ENCODE assay signal across 9 mouse cellular contexts in genomic region chr9:107295616-107296015, GRCm38 (mm10). TPM values are rescaled to one million over a fixed set of nuclear protein-coding genes. Genes with fewer than 3 reads are reported as not detected.
DNase-seq lines count a peak whose midpoint lies in the region; ATAC-seq and TF ChIP-seq lines count a peak whose summit lies in the region.
"Had no signal": no experiment of that assay in that cellular context is flagged by ENCODE, and none has a peak within 500 bp of the region (broad histone marks: within the 10 kb centered on the region; RNA-seq: fewer than 3 reads in every experiment).

No protein-coding gene starts in this region.

- 0 out of 2 replicates have a peak overlapping the region, but pooled peaks have one; percentile 15 for H3K27ac ChIP-seq in left cerebral cortex, adult 2 months
- no peak overlapping the region for H3K27ac ChIP-seq in limb, embryonic 13.5 days
- no peak overlapping the region for H3K27ac ChIP-seq in midbrain, embryonic 15.5 days

- H3K4me1 ChIP-seq in limb, embryonic 13.5 days: peaks cover 23% of the 10 kb centered on the region
- peaks cover 22% of the 10 kb centered on the region for H3K4me1 ChIP-seq in midbrain, embryonic 15.5 days

- no peak overlapping the region for H3K9ac ChIP-seq in limb, embryonic 13.5 days
- H3K9ac ChIP-seq in midbrain, embryonic 15.5 days: no peak overlapping the region

- WGBS in limb, embryonic 13.5 days: 77% methylated on average over 4 of the region's 4 CpGs
- WGBS in midbrain, embryonic 15.5 days: 84% methylated on average over 4 of the region's 4 CpGs

- intact Hi-C loops in left cerebral cortex, adult 2 months (cut with DNase I): loop anchor here (10.0 kb wide), 1 partner anchor 611 kb away; the partner anchor contains the start of gene Tex264

- H3K4me3 ChIP-seq in left cerebral cortex, adult 2 months: no peak overlapping the region
- peak overlapping the region; percentile 65; the same call in 1 of the 2 replicates for H3K4me3 ChIP-seq in limb, embryonic 13.5 days
- H3K4me3 ChIP-seq in midbrain, embryonic 15.5 days: no peak overlapping the region

- H3K27me3 ChIP-seq in limb, embryonic 13.5 days: peaks cover 14% of the 10 kb centered on the region
- H3K27me3 ChIP-seq in midbrain, embryonic 15.5 days (replicated peaks): no peaks in the 10 kb centered on the region; the same call in none of the 2 replicates

- DNase-seq in left cerebral cortex, adult 2 months (ENCODE audit: extremely low spot score in 1 of 2, low spot score in 2 of 2): peak in 1 of 2 experiments; percentile 32
- no peak for DNase-seq in left cerebral cortex, adult 11 months (ENCODE audit: low spot score)
- peak; percentile 87 for DNase-seq in c-Kit-positive CD71-positive TER-119-positive erythroid progenitor cells, embryonic 14.5 days (ENCODE audit: low spot score)
- no peak for DNase-seq in layer of hippocampus, postnatal 10 days (ENCODE audit: low spot score in 2 of 2)
- DNase-seq in testis, postnatal 10 days (ENCODE audit: low spot score): no peak
- no peak for DNase-seq in cerebellum, adult 8-10 months

- H3K9me3 ChIP-seq in limb, embryonic 13.5 days: no peaks in the 10 kb centered on the region
- H3K9me3 ChIP-seq in midbrain, embryonic 15.5 days: no peaks in the 10 kb centered on the region

- H3K36me3 ChIP-seq in limb, embryonic 13.5 days: peaks cover 9% of the 10 kb centered on the region
- H3K36me3 ChIP-seq in midbrain, embryonic 15.5 days (replicated peaks): no peaks in the 10 kb centered on the region

- no peak for TF ChIP-seq CTCF in left cerebral cortex, adult 2 months (IDR thresholded peaks at IDR 0.05)

- H3K4me2 ChIP-seq in limb, embryonic 13.5 days (replicated peaks): peak overlapping the region; percentile 77
- H3K4me2 ChIP-seq in midbrain, embryonic 15.5 days: peak overlapping the region; percentile 97

- ATAC-seq in limb, embryonic 13.5 days (ENCODE audit: low FRiP score, low read depth): no peak
- no peak for ATAC-seq in midbrain, embryonic 15.5 days (replicated peaks)

RNA-seq across cellular contexts. Expression of gene Cish, which starts 0.2 kb away (rescaled TPM):
- 10 to 100 TPM in 1 of 2 experiments, 1 to 10 TPM in 1; 9.6 to 10.7 TPM for total RNA-seq in left cerebral cortex, adult 2 months (2021)
- polyA plus RNA-seq in limb, embryonic 13.5 days (2015; fragmentation: Nextera tagmentation; extraction: Ambion mirVana): 9.8 and 9.9 TPM in 2 replicates
- polyA plus RNA-seq in midbrain, embryonic 15.5 days (2015; fragmentation: Nextera tagmentation; extraction: Ambion mirVana): 7.2 and 7.4 TPM in 2 replicates
- total RNA-seq in layer of hippocampus, postnatal 10 days (2021): 10 to 100 TPM in 1 of 2 experiments, 1 to 10 TPM in 1; 5.9 to 10.0 TPM

RNA-seq across cellular contexts. Expression of gene Mapkapk3, which starts 5.9 kb away (rescaled TPM):
- 1 to 10 TPM; 3.4 to 3.5 TPM for total RNA-seq in left cerebral cortex, adult 2 months (2021)
- polyA plus RNA-seq in limb, embryonic 13.5 days (2015; fragmentation: Nextera tagmentation; extraction: Ambion mirVana): 6.3 and 6.7 TPM in 2 replicates
- polyA plus RNA-seq in midbrain, embryonic 15.5 days (2015; fragmentation: Nextera tagmentation; extraction: Ambion mirVana): 2.2 TPM in 2 replicates
- total RNA-seq in layer of hippocampus, postnatal 10 days (2021): 1 to 10 TPM; 1.7 to 1.8 TPM

RNA-seq across cellular contexts. Expression of gene Hemk1, which starts 42.5 kb away (rescaled TPM):
- total RNA-seq in left cerebral cortex, adult 2 months (2021): 10 to 100 TPM; 18.6 to 21.5 TPM
- polyA plus RNA-seq in limb, embryonic 13.5 days (2015; fragmentation: Nextera tagmentation; extraction: Ambion mirVana): 12.6 and 14.4 TPM in 2 replicates
- polyA plus RNA-seq in midbrain, embryonic 15.5 days (2015; fragmentation: Nextera tagmentation; extraction: Ambion mirVana): 20.1 and 21.1 TPM in 2 replicates
- 10 to 100 TPM; 14.6 to 19.9 TPM for total RNA-seq in layer of hippocampus, postnatal 10 days (2021)

RNA-seq across cellular contexts. Expression of gene 6430571L13Rik, which starts 44.8 kb away (rescaled TPM):
- total RNA-seq in left cerebral cortex, adult 2 months (2021): 1 to 10 TPM; 4.3 to 4.4 TPM
- polyA plus RNA-seq in limb, embryonic 13.5 days (2015; fragmentation: Nextera tagmentation; extraction: Ambion mirVana): 1.1 TPM in 2 replicates
- 9.7 TPM in 2 replicates for polyA plus RNA-seq in midbrain, embryonic 15.5 days (2015; fragmentation: Nextera tagmentation; extraction: Ambion mirVana)
- 1 to 10 TPM; 2.5 to 3.2 TPM for total RNA-seq in layer of hippocampus, postnatal 10 days (2021)
- total RNA-seq: neutrophil, adult 5-6 weeks had no signal
